Mouse (Mus musculus): ENCODE measurements around the gene Sppl2b. TPM values are rescaled to one million over a fixed set of nuclear protein-coding genes. Genes with fewer than 3 reads are reported as not detected.

Gene Sppl2b
- polyA plus RNA-seq, 1 experiment = 81.2 TPM

- 63% methylated on average over 3 of the region's 3 CpGs for WGBS
- no peak overlapping the region for H3K27ac ChIP-seq (ENCODE audit: insufficient read depth, low read depth, low read length)
Measured at GRCm38 (mm10) chr10:80856267-80856666, 1.2 kb downstream of the Sppl2b start.

GRCm38 (mm10) chr10:80856908-80857307, 1.8 kb downstream of the Sppl2b start:
- H3K27me3 ChIP-seq (ENCODE audit: control insufficient read depth, insufficient read depth, low read length) = no peaks in the 10 kb centered on the region
- H3K36me3 ChIP-seq (ENCODE audit: control insufficient read depth, insufficient read depth, low read length) = peaks cover 13% of the 10 kb centered on the region
- peaks cover 16% of the 10 kb centered on the region for H3K4me1 ChIP-seq (ENCODE audit: control insufficient read depth, insufficient read depth, insufficient read length, low read length)
- WGBS = 42% methylated on average over 5 of the region's 5 CpGs
- no peak overlapping the region for H3K27ac ChIP-seq (ENCODE audit: insufficient read depth, low read depth, low read length)
- TF ChIP-seq POLR2A (IDR thresholded peaks at IDR 0.05; ENCODE audit: low read depth, low read length) = no peak
- TF ChIP-seq CTCF (IDR thresholded peaks at IDR 0.05; ENCODE audit: extremely low read depth, insufficient read length, insufficient replicate concordance, low read depth, low read length) = no peak
- no peak overlapping the region for H3K4me3 ChIP-seq (ENCODE audit: low read depth, low read length)

More at GRCm38 (mm10) chr10:80856267-80856666, 1.2 kb downstream of the Sppl2b start:
- Histone ChIP-seq H3K4me3 (ENCODE audit: low read depth, low read length) (no peak overlapping the region), H3K36me3 (ENCODE audit: control insufficient read depth, insufficient read depth, low read length) (peaks cover 14% of the 10 kb centered on the region), H3K4me1 (ENCODE audit: control insufficient read depth, insufficient read depth, insufficient read length, low read length) (peaks cover 16% of the 10 kb centered on the region), H3K27me3 (ENCODE audit: control insufficient read depth, insufficient read depth, low read length) (no peaks in the 10 kb centered on the region)
- TF ChIP-seq CTCF (IDR thresholded peaks at IDR 0.05; ENCODE audit: extremely low read depth, insufficient read length, insufficient replicate concordance, low read depth, low read length) (no peak), POLR2A (IDR thresholded peaks at IDR 0.05; ENCODE audit: low read depth, low read length) (no peak)

GRCm38 (mm10) chr10:80857386-80857785, 2.3 kb downstream of the Sppl2b start:
- no peak for TF ChIP-seq CTCF (IDR thresholded peaks at IDR 0.05; ENCODE audit: extremely low read depth, insufficient read length, insufficient replicate concordance, low read depth, low read length)
- TF ChIP-seq POLR2A (IDR thresholded peaks at IDR 0.05; ENCODE audit: low read depth, low read length) = no peak
- 73% methylated on average over 8 of the region's 8 CpGs for WGBS
- H3K36me3 ChIP-seq (ENCODE audit: control insufficient read depth, insufficient read depth, low read length) = peaks cover 11% of the 10 kb centered on the region; the same call in 1 of the 2 replicates
- no peaks in the 10 kb centered on the region for H3K27me3 ChIP-seq (ENCODE audit: control insufficient read depth, insufficient read depth, low read length)
- no peak overlapping the region for H3K27ac ChIP-seq (ENCODE audit: insufficient read depth, low read depth, low read length)
- peaks cover 16% of the 10 kb centered on the region for H3K4me1 ChIP-seq (ENCODE audit: control insufficient read depth, insufficient read depth, insufficient read length, low read length)
- no peak overlapping the region for H3K4me3 ChIP-seq (ENCODE audit: low read depth, low read length)

- Histone ChIP-seq H3K4me3 (ENCODE audit: low read depth, low read length) (no peak overlapping the region), H3K27me3 (ENCODE audit: control insufficient read depth, insufficient read depth, low read length) (no peaks in the 10 kb centered on the region), H3K27ac (ENCODE audit: insufficient read depth, low read depth, low read length) (no peak overlapping the region), H3K36me3 (ENCODE audit: control insufficient read depth, insufficient read depth, low read length) (peaks cover 11% of the 10 kb centered on the region; the same call in 1 of the 2 replicates), H3K4me1 (ENCODE audit: control insufficient read depth, insufficient read depth, insufficient read length, low read length) (peaks cover 16% of the 10 kb centered on the region)
- WGBS = 75% methylated on average over 3 of the region's 3 CpGs
- TF ChIP-seq CTCF (IDR thresholded peaks at IDR 0.05; ENCODE audit: extremely low read depth, insufficient read length, insufficient replicate concordance, low read depth, low read length) = no peak
- no peak for TF ChIP-seq POLR2A (IDR thresholded peaks at IDR 0.05; ENCODE audit: low read depth, low read length)
Measured at GRCm38 (mm10) chr10:80857848-80858247, 2.8 kb downstream of the Sppl2b start.

- Histone ChIP-seq H3K4me3 (ENCODE audit: low read depth, low read length) (no peak overlapping the region), H3K36me3 (ENCODE audit: control insufficient read depth, insufficient read depth, low read length) (peaks cover 11% of the 10 kb centered on the region; the same call in 1 of the 2 replicates), H3K4me1 (ENCODE audit: control insufficient read depth, insufficient read depth, insufficient read length, low read length) (peaks cover 16% of the 10 kb centered on the region), H3K27me3 (ENCODE audit: control insufficient read depth, insufficient read depth, low read length) (no peaks in the 10 kb centered on the region), H3K27ac (ENCODE audit: insufficient read depth, low read depth, low read length) (no peak overlapping the region)
- TF ChIP-seq POLR2A (IDR thresholded peaks at IDR 0.05; ENCODE audit: low read depth, low read length) = no peak
- no peak for TF ChIP-seq CTCF (IDR thresholded peaks at IDR 0.05; ENCODE audit: extremely low read depth, insufficient read length, insufficient replicate concordance, low read depth, low read length)
- WGBS = 78% methylated on average over 7 of the region's 7 CpGs
Measured at GRCm38 (mm10) chr10:80858350-80858935, 3.4 kb downstream of the Sppl2b start.

GRCm38 (mm10) chr10:80862305-80862704, 7.2 kb downstream of the Sppl2b start:
- no peaks in the 10 kb centered on the region for H3K27me3 ChIP-seq (ENCODE audit: control insufficient read depth, insufficient read depth, low read length)
- TF ChIP-seq POLR2A (IDR thresholded peaks at IDR 0.05; ENCODE audit: low read depth, low read length) = no peak
- no peak for TF ChIP-seq CTCF (IDR thresholded peaks at IDR 0.05; ENCODE audit: extremely low read depth, insufficient read length, insufficient replicate concordance, low read depth, low read length)
- WGBS = 94% methylated on average over 5 of the region's 5 CpGs
- no peaks in the 10 kb centered on the region for H3K4me1 ChIP-seq (ENCODE audit: control insufficient read depth, insufficient read depth, insufficient read length, low read length)
- no peak overlapping the region for H3K27ac ChIP-seq (ENCODE audit: insufficient read depth, low read depth, low read length)
- H3K36me3 ChIP-seq (ENCODE audit: control insufficient read depth, insufficient read depth, low read length) = peaks cover 36% of the 10 kb centered on the region
- no peak overlapping the region for H3K4me3 ChIP-seq (ENCODE audit: low read depth, low read length)

- WGBS = 87% methylated on average over 16 of the region's 16 CpGs
- no peaks in the 10 kb centered on the region for H3K4me1 ChIP-seq (ENCODE audit: control insufficient read depth, insufficient read depth, insufficient read length, low read length)
- H3K36me3 ChIP-seq (ENCODE audit: control insufficient read depth, insufficient read depth, low read length) = peaks cover 37% of the 10 kb centered on the region
Measured at GRCm38 (mm10) chr10:80864446-80864845, 9.4 kb downstream of the Sppl2b start.

More at GRCm38 (mm10) chr10:80864446-80864845, 9.4 kb downstream of the Sppl2b start:
- no peaks in the 10 kb centered on the region for H3K27me3 ChIP-seq (ENCODE audit: control insufficient read depth, insufficient read depth, low read length)
- TF ChIP-seq POLR2A (IDR thresholded peaks at IDR 0.05; ENCODE audit: low read depth, low read length) (no peak), CTCF (IDR thresholded peaks at IDR 0.05; ENCODE audit: extremely low read depth, insufficient read length, insufficient replicate concordance, low read depth, low read length) (no peak)
- H3K4me3 ChIP-seq (ENCODE audit: low read depth, low read length) = no peak overlapping the region
- H3K27ac ChIP-seq (ENCODE audit: insufficient read depth, low read depth, low read length) = no peak overlapping the region

Measured in small intestine, adult 2 months (tissue).